Mouse (Mus musculus) myocyte (in vitro differentiated cells): ENCODE measurements around the gene Slc37a2.

Experiments used
- CEBPB ChIP-seq: IDR thresholded peaks from 2 replicates; pipeline ENCODE4 v1.6.1; 2011; ENCODE audit warnings: mild to moderate bottlenecking, moderate library complexity; ENCODE audit not compliant: poor library complexity, insufficient read depth, severe bottlenecking
- E2F4 ChIP-seq: IDR thresholded peaks from one replicate; pipeline ENCODE4 v1.6.1; 2011; ENCODE audit warnings: mild to moderate bottlenecking, control low read depth, moderate library complexity; ENCODE audit not compliant: insufficient read depth
- MYOD1 ChIP-seq, 3 experiments: IDR thresholded peaks; one replicate each; pipeline ENCODE4 v1.6.1; 2011; ENCODE audit warnings: control low read depth in 2 of 3, low read depth in 2 of 3, mild to moderate bottlenecking in 2 of 3, moderate library complexity in 1 of 3; ENCODE audit not compliant: insufficient read length in 2 of 3, control insufficient read depth in 1 of 3
- POLR2A ChIP-seq: IDR thresholded peaks from one replicate; pipeline ENCODE4 v1.6.1; 2011; ENCODE audit warnings: low read depth, mild to moderate bottlenecking, control low read depth, moderate library complexity; ENCODE audit not compliant: insufficient read length
- POLR2AphosphoS2 ChIP-seq: IDR thresholded peaks from one replicate; pipeline ENCODE4 v1.6.1; 2011; ENCODE audit warnings: low read depth, control low read depth; ENCODE audit not compliant: insufficient read length

GRCm38 (mm10) chr9:37255149-37255888, at the start of gene Slc37a2:
- TF ChIP-seq POLR2A, result peak; percentile 43
- TF ChIP-seq POLR2AphosphoS2, result no peak
- TF ChIP-seq E2F4, result peak; percentile 84
- no peak for TF ChIP-seq CEBPB
- peak in 2 of 3 experiments; percentile 72 to 73 for TF ChIP-seq MYOD1 (IDR thresholded peaks at IDR 0.05; ENCODE audit: control insufficient read depth in 1 of 3, insufficient read length in 2 of 3, low read depth in 2 of 3)
